Mouse (Mus musculus): ENCODE measurements around the gene Fmnl3. TPM values are rescaled to one million over a fixed set of nuclear protein-coding genes. Genes with fewer than 3 reads are reported as not detected.

Gene Fmnl3
- polyA plus RNA-seq, 1 experiment from 2014 or later, result 14.3 TPM

DNA sequence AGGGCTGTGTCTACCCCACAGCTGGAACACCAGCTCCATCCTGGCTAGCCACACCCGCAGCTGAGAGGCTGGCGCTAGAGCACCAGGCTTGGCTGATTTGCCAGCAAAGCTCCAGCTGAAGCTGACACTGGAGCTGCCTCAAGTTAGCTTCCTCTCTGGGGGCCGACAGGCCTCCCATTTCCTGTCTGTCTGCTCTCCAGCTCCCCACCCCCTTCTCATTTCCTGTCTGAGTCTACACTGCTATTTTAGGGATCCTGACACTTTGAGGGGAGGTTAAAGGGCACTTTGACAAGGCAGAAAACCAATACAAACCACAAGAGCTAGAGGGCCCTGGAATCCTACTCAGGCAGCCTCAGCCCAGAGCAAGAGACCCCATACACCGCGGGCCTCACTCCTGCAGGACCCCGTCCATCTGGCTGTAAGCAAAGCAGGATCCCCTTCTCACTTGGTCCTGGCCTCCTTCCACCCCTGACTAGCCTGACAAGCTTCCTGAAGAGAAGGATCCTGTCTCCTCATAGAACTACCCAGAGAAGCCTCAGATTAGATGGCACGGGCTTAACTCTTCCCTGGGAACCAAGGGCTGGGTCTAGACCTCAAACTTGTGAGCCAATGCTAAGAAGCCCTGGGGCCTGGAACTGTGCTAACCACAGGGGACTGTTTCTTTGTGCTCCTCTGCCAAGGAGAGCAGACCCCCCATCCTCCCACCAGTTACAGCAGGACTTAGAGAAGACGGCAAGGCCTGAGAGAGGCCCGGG, 37.2 kb downstream of the Fmnl3 start:
- 68% methylated on average over 9 of the region's 9 CpGs for WGBS
- DNase-seq (ENCODE audit: low spot score) (peak; percentile 68), ATAC-seq (replicated peaks; ENCODE audit: low FRiP score) (no peak)
- H3K36me3 ChIP-seq (ENCODE audit: control insufficient read depth, insufficient read depth, low read length), result no peaks in the 10 kb centered on the region
- H3K9ac ChIP-seq (ENCODE audit: low read length), result no peak overlapping the region
- H3K4me2 ChIP-seq (ENCODE audit: low read depth, low read length, severe bottlenecking), result no peak overlapping the region
- H3K4me3 ChIP-seq (ENCODE audit: low read depth, low read length), result no peak overlapping the region
- no peaks in the 10 kb centered on the region for H3K9me3 ChIP-seq (ENCODE audit: control insufficient read depth, low read length)
- H3K27me3 ChIP-seq (ENCODE audit: control insufficient read depth, insufficient read depth, low read length), result no peaks in the 10 kb centered on the region
- H3K4me1 ChIP-seq (replicated peaks; ENCODE audit: control insufficient read depth, insufficient read depth, low read length), result no peaks in the 10 kb centered on the region
- H3K27ac ChIP-seq (ENCODE audit: low read depth, low read length), result peak overlapping the region; percentile 14; the same call in 1 of the 2 replicates

DNA sequence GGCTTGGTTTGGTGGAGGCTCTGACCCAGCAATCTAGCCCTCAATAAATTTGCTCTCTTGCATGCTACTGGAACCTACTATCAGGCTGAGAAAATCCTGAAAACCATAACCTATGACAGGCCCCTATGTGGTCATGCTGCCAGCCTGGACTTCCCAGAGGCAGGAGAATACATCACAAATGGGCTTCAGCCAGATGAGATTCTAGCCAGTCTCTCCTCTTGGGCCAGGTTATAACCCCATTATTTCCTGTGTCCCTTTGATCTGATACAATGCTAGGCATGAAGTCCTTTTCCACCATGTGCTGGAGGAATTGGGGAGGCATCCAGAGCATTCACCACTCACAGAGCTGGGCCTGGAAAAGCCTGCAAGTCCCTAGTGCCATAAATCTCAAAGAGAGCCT, 38.2 kb downstream of the Fmnl3 start:
- Histone ChIP-seq H3K9me3 (ENCODE audit: control insufficient read depth, low read length) (no peaks in the 10 kb centered on the region), H3K27ac (ENCODE audit: low read depth, low read length) (no peak overlapping the region; the same call in 1 of the 2 replicates), H3K27me3 (ENCODE audit: control insufficient read depth, insufficient read depth, low read length) (no peaks in the 10 kb centered on the region), H3K9ac (ENCODE audit: low read length) (no peak overlapping the region), H3K36me3 (ENCODE audit: control insufficient read depth, insufficient read depth, low read length) (peaks cover 3% of the 10 kb centered on the region), H3K4me1 (replicated peaks; ENCODE audit: control insufficient read depth, insufficient read depth, low read length) (no peaks in the 10 kb centered on the region), H3K4me3 (ENCODE audit: low read depth, low read length) (no peak overlapping the region), H3K4me2 (ENCODE audit: low read depth, low read length, severe bottlenecking) (no peak overlapping the region)
- ATAC-seq (replicated peaks; ENCODE audit: low FRiP score) (no peak), DNase-seq (ENCODE audit: low spot score) (no peak)

DNA sequence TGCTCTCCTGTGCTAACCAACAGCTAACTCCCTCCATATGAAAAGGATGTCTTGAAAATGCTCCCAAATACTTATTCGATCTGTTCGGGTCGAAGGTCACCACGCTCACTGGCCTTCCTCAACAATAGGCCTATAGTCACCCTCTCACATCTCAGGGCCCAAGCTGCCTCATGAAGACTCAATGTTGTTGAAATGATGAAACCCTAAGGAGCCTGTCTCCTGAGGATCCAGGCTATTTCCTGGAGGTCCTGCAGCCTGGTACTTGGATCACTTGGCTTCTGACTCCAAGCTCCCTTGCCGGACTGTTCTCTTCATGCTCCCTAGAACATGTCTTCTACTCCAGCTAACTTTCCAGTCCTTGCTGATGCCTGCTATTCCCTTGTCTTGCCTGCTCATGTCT, 38.9 kb downstream of the Fmnl3 start:
- peaks cover 4% of the 10 kb centered on the region for H3K36me3 ChIP-seq (ENCODE audit: control insufficient read depth, insufficient read depth, low read length)
- no peaks in the 10 kb centered on the region for H3K9me3 ChIP-seq (ENCODE audit: control insufficient read depth, low read length)
- no peaks in the 10 kb centered on the region for H3K4me1 ChIP-seq (replicated peaks; ENCODE audit: control insufficient read depth, insufficient read depth, low read length)
- DNase-seq (ENCODE audit: low spot score), result no peak
- no peak overlapping the region for H3K4me3 ChIP-seq (ENCODE audit: low read depth, low read length)
- H3K9ac ChIP-seq (ENCODE audit: low read length), result no peak overlapping the region
- ATAC-seq (replicated peaks; ENCODE audit: low FRiP score), result no peak
- no peaks in the 10 kb centered on the region for H3K27me3 ChIP-seq (ENCODE audit: control insufficient read depth, insufficient read depth, low read length)
- 68% methylated on average over 5 of the region's 5 CpGs for WGBS
- no peak overlapping the region for H3K4me2 ChIP-seq (ENCODE audit: low read depth, low read length, severe bottlenecking)
- H3K27ac ChIP-seq (ENCODE audit: low read depth, low read length), result no peak overlapping the region

DNA sequence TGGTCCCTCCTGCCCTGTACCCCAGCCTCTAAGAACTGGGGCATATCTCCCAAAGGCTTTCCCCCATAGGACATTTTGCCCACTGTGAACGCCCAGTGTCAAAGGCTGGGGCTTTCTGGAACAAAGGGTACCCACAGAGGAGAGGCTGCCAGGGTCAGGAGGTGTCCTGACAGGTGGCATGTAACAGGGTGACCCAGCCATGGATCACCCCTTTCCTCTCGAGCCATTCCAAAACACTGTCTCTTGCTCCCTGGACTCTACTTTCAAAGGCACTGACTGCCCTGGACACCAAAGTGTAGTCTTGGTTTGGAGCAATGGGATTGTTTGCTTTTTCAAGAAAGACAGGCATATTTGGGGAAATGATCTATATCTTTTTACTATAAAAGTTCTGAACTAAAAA, 40.0 kb downstream of the Fmnl3 start:
- H3K27me3 ChIP-seq (ENCODE audit: control insufficient read depth, insufficient read depth, low read length), result no peaks in the 10 kb centered on the region
- peaks cover 4% of the 10 kb centered on the region for H3K36me3 ChIP-seq (ENCODE audit: control insufficient read depth, insufficient read depth, low read length)
- H3K4me3 ChIP-seq (ENCODE audit: low read depth, low read length), result no peak overlapping the region
- WGBS, result 80% methylated on average over 2 of the region's 2 CpGs
- H3K4me2 ChIP-seq (ENCODE audit: low read depth, low read length, severe bottlenecking), result no peak overlapping the region
- no peaks in the 10 kb centered on the region for H3K9me3 ChIP-seq (ENCODE audit: control insufficient read depth, low read length)
- no peak overlapping the region for H3K27ac ChIP-seq (ENCODE audit: low read depth, low read length)
- ATAC-seq (replicated peaks; ENCODE audit: low FRiP score) (no peak), DNase-seq (ENCODE audit: low spot score) (no peak)
- H3K4me1 ChIP-seq (replicated peaks; ENCODE audit: control insufficient read depth, insufficient read depth, low read length), result no peaks in the 10 kb centered on the region
- no peak overlapping the region for H3K9ac ChIP-seq (ENCODE audit: low read length)

DNA sequence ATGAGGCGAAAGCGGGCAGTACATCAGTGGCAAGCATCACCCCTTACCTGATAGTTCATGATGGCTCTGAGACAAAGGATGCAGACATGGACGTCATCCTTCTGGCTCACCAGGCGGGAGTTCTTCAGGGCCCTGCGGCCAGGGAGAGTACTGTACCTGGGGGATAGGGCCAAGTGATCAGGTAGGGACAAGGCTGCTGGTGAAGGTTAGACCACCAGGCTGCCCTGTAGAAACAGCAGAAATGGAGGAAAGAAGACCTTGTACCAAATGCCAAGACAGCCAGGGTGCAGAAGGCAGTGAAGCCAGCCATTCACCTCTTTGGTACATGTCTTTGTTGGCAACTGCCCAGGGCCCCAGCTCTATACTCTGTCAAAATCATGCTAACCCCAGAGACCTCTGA, 42.3 kb downstream of the Fmnl3 start:
- Histone ChIP-seq H3K4me1 (replicated peaks; ENCODE audit: control insufficient read depth, insufficient read depth, low read length) (no peaks in the 10 kb centered on the region), H3K4me3 (ENCODE audit: low read depth, low read length) (no peak overlapping the region), H3K27me3 (ENCODE audit: control insufficient read depth, insufficient read depth, low read length) (no peaks in the 10 kb centered on the region), H3K4me2 (ENCODE audit: low read depth, low read length, severe bottlenecking) (no peak overlapping the region), H3K9me3 (ENCODE audit: control insufficient read depth, low read length) (no peaks in the 10 kb centered on the region), H3K27ac (ENCODE audit: low read depth, low read length) (no peak overlapping the region), H3K9ac (ENCODE audit: low read length) (no peak overlapping the region), H3K36me3 (ENCODE audit: control insufficient read depth, insufficient read depth, low read length) (peaks cover 4% of the 10 kb centered on the region)
- DNase-seq (ENCODE audit: low spot score) (no peak), ATAC-seq (replicated peaks; ENCODE audit: low FRiP score) (no peak)
- WGBS, result 89% methylated on average over 5 of the region's 5 CpGs

DNA sequence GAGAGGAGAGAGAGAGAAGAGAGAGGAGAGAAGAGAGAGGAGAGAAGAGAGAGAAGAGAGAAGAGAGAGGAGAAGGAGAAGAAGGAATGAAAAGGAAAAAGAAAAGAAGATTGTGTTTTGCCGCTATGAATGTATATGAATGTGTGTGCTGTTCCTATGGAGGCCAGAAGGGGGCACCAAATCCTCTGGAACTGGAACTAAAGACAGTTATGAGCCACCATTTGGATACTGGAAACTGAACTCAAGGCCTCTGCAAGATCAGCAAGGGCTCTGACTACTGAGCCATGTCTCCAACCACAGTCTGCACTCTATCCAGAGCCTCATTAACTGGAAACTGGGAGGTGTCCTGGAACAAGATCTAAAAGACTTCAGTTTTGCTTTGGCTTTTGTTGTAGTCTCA, 43.3 kb downstream of the Fmnl3 start:
- ATAC-seq (replicated peaks; ENCODE audit: low FRiP score) (no peak), DNase-seq (ENCODE audit: low spot score) (no peak)
- no peaks in the 10 kb centered on the region for H3K27me3 ChIP-seq (ENCODE audit: control insufficient read depth, insufficient read depth, low read length)
- H3K9me3 ChIP-seq (ENCODE audit: control insufficient read depth, low read length), result no peaks in the 10 kb centered on the region
- 72% methylated on average over 1 of the region's 1 CpGs for WGBS
- H3K36me3 ChIP-seq (ENCODE audit: control insufficient read depth, insufficient read depth, low read length), result peaks cover 4% of the 10 kb centered on the region
- H3K4me2 ChIP-seq (ENCODE audit: low read depth, low read length, severe bottlenecking), result no peak overlapping the region
- no peak overlapping the region for H3K4me3 ChIP-seq (ENCODE audit: low read depth, low read length)
- H3K9ac ChIP-seq (ENCODE audit: low read length), result no peak overlapping the region
- H3K27ac ChIP-seq (ENCODE audit: low read depth, low read length), result no peak overlapping the region
- no peaks in the 10 kb centered on the region for H3K4me1 ChIP-seq (replicated peaks; ENCODE audit: control insufficient read depth, insufficient read depth, low read length)

DNA sequence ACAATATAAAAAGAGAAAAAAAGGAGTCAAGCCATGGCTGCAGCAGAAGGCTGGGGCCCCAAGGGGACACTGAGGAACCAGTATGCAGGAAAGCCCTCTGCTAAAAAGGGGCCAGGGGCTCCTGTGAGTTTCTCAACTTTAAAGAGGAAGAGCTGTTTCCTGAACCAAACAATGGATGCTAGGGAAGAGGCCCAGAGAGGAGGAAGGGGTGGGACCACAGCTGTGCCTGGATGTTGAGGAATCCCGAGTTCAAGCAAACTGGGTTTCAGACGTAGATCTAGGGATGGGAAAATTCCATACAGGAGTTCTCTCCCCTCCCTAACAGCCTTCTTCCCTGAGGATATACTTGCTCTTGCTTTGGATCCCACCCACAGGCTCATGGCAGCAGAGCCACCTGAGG, 43.9 kb downstream of the Fmnl3 start:
- Histone ChIP-seq H3K9me3 (ENCODE audit: control insufficient read depth, low read length) (no peaks in the 10 kb centered on the region), H3K4me1 (replicated peaks; ENCODE audit: control insufficient read depth, insufficient read depth, low read length) (no peaks in the 10 kb centered on the region), H3K36me3 (ENCODE audit: control insufficient read depth, insufficient read depth, low read length) (peaks cover 4% of the 10 kb centered on the region), H3K27ac (ENCODE audit: low read depth, low read length) (no peak overlapping the region), H3K9ac (ENCODE audit: low read length) (no peak overlapping the region), H3K4me3 (ENCODE audit: low read depth, low read length) (no peak overlapping the region), H3K4me2 (ENCODE audit: low read depth, low read length, severe bottlenecking) (no peak overlapping the region), H3K27me3 (ENCODE audit: control insufficient read depth, insufficient read depth, low read length) (no peaks in the 10 kb centered on the region)
- no peak for ATAC-seq (replicated peaks; ENCODE audit: low FRiP score)
- DNase-seq (ENCODE audit: low spot score), result no peak
- 69% methylated on average over 2 of the region's 2 CpGs for WGBS

DNA sequence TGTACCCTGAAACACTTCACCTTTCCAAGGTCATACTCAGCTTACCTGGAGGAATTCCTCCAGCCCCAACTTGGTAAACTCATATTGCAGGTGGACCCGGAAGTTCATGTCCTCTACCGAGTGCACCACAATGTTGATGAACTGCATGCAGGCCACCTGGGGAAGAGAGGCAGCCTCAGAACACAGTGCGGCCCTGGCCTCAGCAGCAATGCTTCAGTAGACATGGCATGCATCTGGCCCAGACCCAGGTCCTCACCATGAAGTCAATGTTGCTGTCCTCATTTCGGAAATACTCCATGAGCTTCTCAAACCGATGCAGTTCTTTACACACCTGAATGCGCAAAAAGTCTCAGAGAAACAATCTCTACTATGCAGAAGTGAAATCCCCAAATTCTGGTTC, 44.7 kb downstream of the Fmnl3 start:
- DNase-seq (ENCODE audit: low spot score), result no peak
- peaks cover 4% of the 10 kb centered on the region for H3K36me3 ChIP-seq (ENCODE audit: control insufficient read depth, insufficient read depth, low read length)
- no peaks in the 10 kb centered on the region for H3K9me3 ChIP-seq (ENCODE audit: control insufficient read depth, low read length)
- H3K4me1 ChIP-seq (replicated peaks; ENCODE audit: control insufficient read depth, insufficient read depth, low read length), result no peaks in the 10 kb centered on the region
- WGBS, result 95% methylated on average over 6 of the region's 6 CpGs
- H3K27ac ChIP-seq (ENCODE audit: low read depth, low read length), result no peak overlapping the region
- H3K4me2 ChIP-seq (ENCODE audit: low read depth, low read length, severe bottlenecking), result no peak overlapping the region
- H3K27me3 ChIP-seq (ENCODE audit: control insufficient read depth, insufficient read depth, low read length), result no peaks in the 10 kb centered on the region
- no peak for ATAC-seq (replicated peaks; ENCODE audit: low FRiP score)
- H3K4me3 ChIP-seq (ENCODE audit: low read depth, low read length), result no peak overlapping the region
- H3K9ac ChIP-seq (ENCODE audit: low read length), result no peak overlapping the region

DNA sequence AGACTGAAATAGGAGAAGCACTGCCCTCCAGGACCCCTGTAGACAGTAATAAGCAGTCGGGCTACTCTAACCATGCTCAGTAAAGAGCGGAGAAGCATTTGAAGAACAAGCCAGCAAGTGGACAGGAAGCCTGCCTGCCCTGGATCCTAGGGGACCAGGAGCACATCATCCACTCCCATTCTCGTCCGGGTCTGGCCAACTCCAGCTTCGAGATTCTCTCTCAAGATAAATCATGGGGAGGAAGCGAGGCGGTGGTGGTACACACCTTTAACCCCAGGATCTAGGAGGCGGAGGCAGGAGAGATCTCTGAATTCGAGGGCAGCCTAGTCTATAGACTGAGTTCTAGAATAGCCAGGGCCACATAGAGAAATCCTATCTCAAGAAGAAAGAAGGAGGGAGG, 46.1 kb downstream of the Fmnl3 start:
- Histone ChIP-seq H3K27ac (ENCODE audit: low read depth, low read length) (no peak overlapping the region), H3K27me3 (ENCODE audit: control insufficient read depth, insufficient read depth, low read length) (no peaks in the 10 kb centered on the region), H3K9me3 (ENCODE audit: control insufficient read depth, low read length) (no peaks in the 10 kb centered on the region), H3K9ac (ENCODE audit: low read length) (no peak overlapping the region), H3K36me3 (ENCODE audit: control insufficient read depth, insufficient read depth, low read length) (peaks cover 8% of the 10 kb centered on the region), H3K4me3 (ENCODE audit: low read depth, low read length) (no peak overlapping the region), H3K4me1 (replicated peaks; ENCODE audit: control insufficient read depth, insufficient read depth, low read length) (no peaks in the 10 kb centered on the region), H3K4me2 (ENCODE audit: low read depth, low read length, severe bottlenecking) (no peak overlapping the region)
- DNase-seq (ENCODE audit: low spot score) (no peak), ATAC-seq (replicated peaks; ENCODE audit: low FRiP score) (no peak)
- WGBS, result 90% methylated on average over 9 of the region's 9 CpGs
